Mouse (Mus musculus): ENCODE data around the gene Pde7b. TPM values are rescaled to one million over a fixed set of nuclear protein-coding genes. Genes with fewer than 3 reads are reported as not detected.
A peak's percentile ranks its signal among the peaks of the same experiment; 100 is the strongest.

The Pde7b gene
- total RNA-seq, 2 experiments from 2014 or later = 50.3 to 61.4 TPM

- TF ChIP-seq CTCF (IDR thresholded peaks at IDR 0.05) = no peak
- no peak for DNase-seq (ENCODE audit: extremely low spot score in 1 of 2, low spot score in 2 of 2)
- intact Hi-C loops (cut with DNase I) = no loop called here
- Histone ChIP-seq H3K27ac (no peak overlapping the region), H3K4me3 (no peak overlapping the region)
These were observed 92.4 kb downstream of the Pde7b start for GRCm38 (mm10) chr10:20632256-20633084.

GRCm38 (mm10) chr10:20630122-20630521 is 94.8 kb downstream of the Pde7b start:
- intact Hi-C loops (cut with DNase I) = no loop called here
- no peak overlapping the region for H3K27ac ChIP-seq
- H3K4me3 ChIP-seq = no peak overlapping the region
- TF ChIP-seq CTCF (IDR thresholded peaks at IDR 0.05) = no peak
- no peak for DNase-seq (ENCODE audit: extremely low spot score in 1 of 2, low spot score in 2 of 2)

- intact Hi-C loops (cut with DNase I) = no loop called here
- TF ChIP-seq CTCF (IDR thresholded peaks at IDR 0.05) = no peak
- DNase-seq (ENCODE audit: extremely low spot score in 1 of 2, low spot score in 2 of 2) = no peak
- Histone ChIP-seq H3K27ac (no peak overlapping the region), H3K4me3 (no peak overlapping the region)
These were observed 99.0 kb downstream of the Pde7b start for GRCm38 (mm10) chr10:20625702-20626375.

GRCm38 (mm10) chr10:20621661-20622454 is 103.0 kb downstream of the Pde7b start:
- Histone ChIP-seq H3K4me3 (no peak overlapping the region), H3K27ac (no peak overlapping the region)
- DNase-seq (ENCODE audit: extremely low spot score in 1 of 2, low spot score in 2 of 2) = no peak
- intact Hi-C loops (cut with DNase I) = no loop called here
- no peak for TF ChIP-seq CTCF (IDR thresholded peaks at IDR 0.05)

- H3K4me3 ChIP-seq = no peak overlapping the region
- no peak for TF ChIP-seq CTCF (IDR thresholded peaks at IDR 0.05)
- no peak overlapping the region for H3K27ac ChIP-seq
- no peak for DNase-seq (ENCODE audit: extremely low spot score in 1 of 2, low spot score in 2 of 2)
- intact Hi-C loops (cut with DNase I) = no loop called here
These were observed 118.9 kb downstream of the Pde7b start for GRCm38 (mm10) chr10:20606007-20606406.

GRCm38 (mm10) chr10:20595107-20595810 is 129.6 kb downstream of the Pde7b start:
- no peak for DNase-seq (ENCODE audit: extremely low spot score in 1 of 2, low spot score in 2 of 2)
- no peak for TF ChIP-seq CTCF (IDR thresholded peaks at IDR 0.05)
- Histone ChIP-seq H3K27ac (no peak overlapping the region), H3K4me3 (no peak overlapping the region)
- intact Hi-C loops (cut with DNase I) = no loop called here

- intact Hi-C loops (cut with DNase I) = no loop called here
- no peak for TF ChIP-seq CTCF (IDR thresholded peaks at IDR 0.05)
- Histone ChIP-seq H3K27ac (no peak overlapping the region), H3K4me3 (no peak overlapping the region)
- no peak for DNase-seq (ENCODE audit: extremely low spot score in 1 of 2, low spot score in 2 of 2)
These were observed 130.9 kb downstream of the Pde7b start for GRCm38 (mm10) chr10:20594015-20594414.

GRCm38 (mm10) chr10:20590100-20590499 is 134.8 kb downstream of the Pde7b start:
- H3K27ac ChIP-seq = no peak overlapping the region
- TF ChIP-seq CTCF (IDR thresholded peaks at IDR 0.05) = no peak
- intact Hi-C loops (cut with DNase I) = no loop called here
- DNase-seq (ENCODE audit: extremely low spot score in 1 of 2, low spot score in 2 of 2) = no peak
- H3K4me3 ChIP-seq = no peak overlapping the region

GRCm38 (mm10) chr10:20585959-20586358 is 138.9 kb downstream of the Pde7b start:
- intact Hi-C loops (cut with DNase I) = loop anchor here (10.0 kb wide), 1 partner anchor 1421 kb away; no protein-coding TSS in a partner anchor
- H3K4me3 ChIP-seq = no peak overlapping the region
- TF ChIP-seq CTCF (IDR thresholded peaks at IDR 0.05) = peak; percentile 22; the same call in 1 of the 2 replicates
- DNase-seq (ENCODE audit: extremely low spot score in 1 of 2, low spot score in 2 of 2) = peak in 1 of 2 experiments; percentile 15
- no peak overlapping the region for H3K27ac ChIP-seq

- Histone ChIP-seq H3K4me3 (no peak overlapping the region), H3K27ac (no peak overlapping the region)
- TF ChIP-seq CTCF (IDR thresholded peaks at IDR 0.05) = no peak
- intact Hi-C loops (cut with DNase I) = no loop called here
- DNase-seq (ENCODE audit: extremely low spot score in 1 of 2, low spot score in 2 of 2) = no peak
These were observed 149.9 kb downstream of the Pde7b start for GRCm38 (mm10) chr10:20575002-20575401.

GRCm38 (mm10) chr10:20574414-20574813 is 150.5 kb downstream of the Pde7b start:
- no peak overlapping the region for H3K4me3 ChIP-seq
- no peak for DNase-seq (ENCODE audit: extremely low spot score in 1 of 2, low spot score in 2 of 2)
- intact Hi-C loops (cut with DNase I) = no loop called here
- H3K27ac ChIP-seq = no peak overlapping the region
- no peak for TF ChIP-seq CTCF (IDR thresholded peaks at IDR 0.05)

Measured in left cerebral cortex, adult 2 months (tissue).